Mouse (Mus musculus): Measurements from ENCODE around the gene Fgd1.

DNA sequence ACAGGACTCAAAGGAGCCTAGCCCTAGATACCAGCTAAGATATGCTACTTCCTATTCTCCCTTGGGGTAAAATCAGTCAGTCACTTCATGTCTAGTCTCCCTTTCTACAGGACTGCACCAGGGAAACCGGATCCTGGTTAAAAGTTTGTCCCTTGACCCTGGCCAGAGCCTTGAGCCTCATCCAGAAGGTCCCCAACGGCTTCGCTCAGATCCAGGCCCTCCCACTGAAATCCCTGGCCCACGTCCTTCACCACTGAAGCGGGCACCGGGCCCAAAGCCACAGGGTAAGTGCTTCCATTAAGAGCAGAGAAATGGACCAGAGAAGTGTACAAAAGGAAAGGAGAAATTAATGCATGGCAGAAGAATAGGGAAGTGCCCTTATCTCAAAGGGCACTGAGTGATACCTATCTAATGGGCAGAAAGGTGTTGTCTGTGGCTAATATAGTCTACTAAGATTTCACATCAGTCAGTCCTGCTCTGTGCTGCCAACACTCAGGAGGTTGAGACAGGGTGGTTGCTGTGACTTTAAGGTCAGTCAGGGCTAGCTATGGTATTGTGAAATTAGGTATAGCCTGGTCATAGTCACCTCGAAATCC, 20.2 kb downstream of the Fgd1 start:
- TF ChIP-seq POLR2A (IDR thresholded peaks at IDR 0.05; ENCODE audit: borderline replicate concordance, extremely low read depth, insufficient read depth, insufficient read length, poor library complexity, severe bottlenecking): no peak
- no peak for TF ChIP-seq CTCF (IDR thresholded peaks at IDR 0.05; ENCODE audit: borderline replicate concordance, extremely low read depth, insufficient read depth, insufficient read length)

Data from brain, embryonic 14.5 days (tissue).